15 mouse cellular contexts compared by ENCODE assay signal in the genomic region with DNA sequence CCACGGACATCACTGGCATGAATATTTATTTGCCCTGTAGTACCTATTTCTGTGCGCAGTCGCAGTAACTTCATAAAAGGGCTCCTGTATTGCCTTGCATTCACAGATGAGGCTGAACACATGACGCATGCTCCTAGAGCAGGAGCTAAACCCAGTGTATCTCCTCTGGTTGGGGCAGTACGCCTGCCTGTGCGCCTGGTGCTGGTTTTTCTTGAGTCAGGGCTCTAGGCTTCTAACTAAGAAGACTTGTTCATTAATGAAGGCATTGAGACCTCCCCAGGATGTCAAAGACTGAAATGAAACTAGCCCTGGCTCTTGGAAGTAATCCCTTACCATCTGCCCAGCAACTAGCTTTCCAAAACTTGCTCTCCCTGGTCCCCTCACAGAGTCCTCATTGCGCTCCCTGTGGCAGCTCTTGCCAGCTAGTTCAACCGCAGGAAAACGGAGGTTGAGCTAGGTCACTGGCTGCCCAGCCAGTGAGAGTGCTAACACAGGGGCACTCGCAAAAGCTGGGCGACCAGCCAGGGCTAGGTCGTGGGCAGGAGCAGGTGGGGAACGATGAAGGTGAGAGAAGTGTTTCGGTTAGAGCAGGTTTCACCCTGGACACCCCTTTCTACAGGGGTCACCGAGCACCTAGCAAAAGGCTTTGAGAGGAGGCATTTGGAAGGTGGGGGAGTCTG. TPM values are rescaled to one million over a fixed set of nuclear protein-coding genes. Genes with fewer than 3 reads are reported as not detected.
DNase-seq lines count a peak whose midpoint lies in the region; ATAC-seq lines count a peak whose summit lies in the region.
"Had no signal": no experiment of that assay in that cellular context is flagged by ENCODE, and none has a peak within 500 bp of the region (broad histone marks: within the 10 kb centered on the region; RNA-seq: fewer than 3 reads in every experiment).

No protein-coding gene starts in this region.

- no peaks in the 10 kb centered on the region for H3K9me3 ChIP-seq in forebrain, embryonic 13.5 days (replicated peaks)
- H3K9me3 ChIP-seq in forebrain, embryonic 16.5 days (ENCODE audit: control insufficient read depth, low read length), result no peaks in the 10 kb centered on the region
- H3K9me3 ChIP-seq in hindbrain, embryonic 11.5 days (ENCODE audit: control insufficient read depth, low read length), result no peaks in the 10 kb centered on the region
- H3K9me3 ChIP-seq in hindbrain, embryonic 13.5 days, result no peaks in the 10 kb centered on the region
- H3K9me3 ChIP-seq in hindbrain, embryonic 16.5 days (ENCODE audit: control insufficient read depth, low read length), result no peaks in the 10 kb centered on the region
- H3K9me3 ChIP-seq: kidney, embryonic 15.5 days; liver, embryonic 15.5 days had no signal

- 0 out of 2 replicates have a peak, but pooled peaks have one; percentile 19 for ATAC-seq in forebrain, embryonic 13.5 days
- ATAC-seq in forebrain, embryonic 16.5 days, result no peak
- no peak for ATAC-seq in hindbrain, embryonic 11.5 days (ENCODE audit: low FRiP score)
- no peak for ATAC-seq in hindbrain, embryonic 13.5 days (ENCODE audit: low FRiP score)
- 0 out of 2 replicates have a peak, but pooled peaks have one; percentile 34 for ATAC-seq in hindbrain, embryonic 16.5 days
- ATAC-seq: activated CD4-positive, CD25-positive, alpha-beta regulatory T cell, adult 4 months; inflammation-experienced regulatory T-cells, adult 6 months had no signal

- WGBS in forebrain, embryonic 13.5 days, result 3% methylated on average over 15 of the region's 15 CpGs
- 4% methylated on average over 15 of the region's 15 CpGs for WGBS in forebrain, embryonic 16.5 days
- 5% methylated on average over 15 of the region's 15 CpGs for WGBS in hindbrain, embryonic 11.5 days
- 9% methylated on average over 15 of the region's 15 CpGs for WGBS in hindbrain, embryonic 13.5 days
- WGBS in hindbrain, embryonic 16.5 days, result 10% methylated on average over 15 of the region's 15 CpGs

- no peak overlapping the region for H3K9ac ChIP-seq in forebrain, embryonic 13.5 days
- H3K9ac ChIP-seq in forebrain, embryonic 16.5 days (replicated peaks; ENCODE audit: low read depth, low read length), result no peak overlapping the region
- H3K9ac ChIP-seq in hindbrain, embryonic 11.5 days (ENCODE audit: low read depth, low read length), result no peak overlapping the region
- H3K9ac ChIP-seq in hindbrain, embryonic 13.5 days, result no peak overlapping the region
- H3K9ac ChIP-seq in hindbrain, embryonic 16.5 days (ENCODE audit: low read depth, low read length), result no peak overlapping the region
- H3K9ac ChIP-seq: kidney, embryonic 15.5 days; liver, embryonic 15.5 days had no signal

- H3K27me3 ChIP-seq in forebrain, embryonic 13.5 days, result peaks cover 86% of the 10 kb centered on the region
- H3K27me3 ChIP-seq in forebrain, embryonic 16.5 days (replicated peaks; ENCODE audit: control insufficient read depth, insufficient read depth, low read length), result peaks cover 31% of the 10 kb centered on the region
- peaks cover 44% of the 10 kb centered on the region for H3K27me3 ChIP-seq in hindbrain, embryonic 11.5 days (ENCODE audit: control insufficient read depth, insufficient read depth, low read length)
- peaks cover 89% of the 10 kb centered on the region for H3K27me3 ChIP-seq in hindbrain, embryonic 13.5 days
- H3K27me3 ChIP-seq in hindbrain, embryonic 16.5 days (replicated peaks; ENCODE audit: control insufficient read depth, insufficient read depth, low read length), result peaks cover 43% of the 10 kb centered on the region

- no peak overlapping the region for H3K4me3 ChIP-seq in forebrain, embryonic 13.5 days
- no peak overlapping the region for H3K4me3 ChIP-seq in forebrain, embryonic 16.5 days (replicated peaks; ENCODE audit: low read length)
- no peak overlapping the region for H3K4me3 ChIP-seq in hindbrain, embryonic 11.5 days (ENCODE audit: low read depth, low read length)
- H3K4me3 ChIP-seq in hindbrain, embryonic 13.5 days, result no peak overlapping the region
- no peak overlapping the region for H3K4me3 ChIP-seq in hindbrain, embryonic 16.5 days (ENCODE audit: low read length)
- H3K4me3 ChIP-seq: kidney, embryonic 15.5 days; liver, embryonic 15.5 days had no signal

- H3K27ac ChIP-seq in forebrain, embryonic 13.5 days, result no peak overlapping the region
- H3K27ac ChIP-seq in forebrain, embryonic 16.5 days (ENCODE audit: low read length), result no peak overlapping the region
- H3K27ac ChIP-seq in hindbrain, embryonic 11.5 days (ENCODE audit: low read depth, low read length), result no peak overlapping the region
- H3K27ac ChIP-seq in hindbrain, embryonic 13.5 days, result no peak overlapping the region
- H3K27ac ChIP-seq in hindbrain, embryonic 16.5 days (ENCODE audit: low read depth, low read length), result no peak overlapping the region
- H3K27ac ChIP-seq: kidney, embryonic 15.5 days; liver, embryonic 15.5 days had no signal

- no peak overlapping the region; the same call in 1 of the 2 replicates for H3K4me2 ChIP-seq in forebrain, embryonic 13.5 days
- no peak overlapping the region for H3K4me2 ChIP-seq in forebrain, embryonic 16.5 days (ENCODE audit: low read length)
- H3K4me2 ChIP-seq in hindbrain, embryonic 11.5 days (replicated peaks; ENCODE audit: low read depth, low read length), result no peak overlapping the region
- no peak overlapping the region for H3K4me2 ChIP-seq in hindbrain, embryonic 13.5 days
- no peak overlapping the region for H3K4me2 ChIP-seq in hindbrain, embryonic 16.5 days (ENCODE audit: low read length)
- H3K4me2 ChIP-seq: kidney, embryonic 15.5 days; liver, embryonic 15.5 days had no signal

- DNase-seq in hindbrain, embryonic 11.5 days (ENCODE audit: low spot score), result peak; percentile 25
- DNase-seq in brain, adult 2 months (ENCODE audit: low read depth, low spot score), result peak; percentile 14
- no peak for DNase-seq in urinary bladder, postnatal 10 days (ENCODE audit: low spot score)
- DNase-seq in lung, postnatal 10 days, result no peak
- DNase-seq: lung, postnatal 36 days; right cerebral cortex, postnatal 4 days; thymus, postnatal 36 days had no signal

- peaks cover 44% of the 10 kb centered on the region for H3K4me1 ChIP-seq in forebrain, embryonic 13.5 days
- peaks cover 35% of the 10 kb centered on the region for H3K4me1 ChIP-seq in forebrain, embryonic 16.5 days (replicated peaks; ENCODE audit: control insufficient read depth, insufficient read depth, low read length)
- H3K4me1 ChIP-seq in hindbrain, embryonic 11.5 days (replicated peaks; ENCODE audit: control insufficient read depth, insufficient read depth, low read length), result peaks cover 14% of the 10 kb centered on the region
- peaks cover 38% of the 10 kb centered on the region for H3K4me1 ChIP-seq in hindbrain, embryonic 13.5 days (replicated peaks)
- peaks cover 18% of the 10 kb centered on the region for H3K4me1 ChIP-seq in hindbrain, embryonic 16.5 days (ENCODE audit: control insufficient read depth, insufficient read depth, low read depth, low read length)
- H3K4me1 ChIP-seq: liver, embryonic 15.5 days had no signal

- no peaks in the 10 kb centered on the region for H3K36me3 ChIP-seq in forebrain, embryonic 13.5 days (ENCODE audit: poor library complexity, severe bottlenecking)
- no peaks in the 10 kb centered on the region for H3K36me3 ChIP-seq in forebrain, embryonic 16.5 days (ENCODE audit: control insufficient read depth, insufficient read depth)
- H3K36me3 ChIP-seq in hindbrain, embryonic 11.5 days (ENCODE audit: control insufficient read depth, insufficient read depth, low read length), result no peaks in the 10 kb centered on the region
- no peaks in the 10 kb centered on the region for H3K36me3 ChIP-seq in hindbrain, embryonic 13.5 days
- no peaks in the 10 kb centered on the region for H3K36me3 ChIP-seq in hindbrain, embryonic 16.5 days (ENCODE audit: control insufficient read depth, insufficient read depth, low read length)
- H3K36me3 ChIP-seq: kidney, embryonic 15.5 days; liver, embryonic 15.5 days had no signal

RNA-seq across cellular contexts. Expression of gene Prdm8, which starts 5.6 kb away (rescaled TPM):
- 2.7 and 4.2 TPM in 2 replicates for polyA plus RNA-seq in forebrain, embryonic 13.5 days (2015; fragmentation: Nextera tagmentation; extraction: Ambion mirVana)
- polyA plus RNA-seq in forebrain, embryonic 16.5 days (2015; fragmentation: Nextera tagmentation; extraction: Ambion mirVana), result 6.4 and 7.1 TPM in 2 replicates
- 2.8 and 2.9 TPM in 2 replicates for polyA plus RNA-seq in hindbrain, embryonic 11.5 days (2014; fragmentation: Nextera tagmentation; extraction: Ambion mirVana)
- 2.4 and 2.5 TPM in 2 replicates for polyA plus RNA-seq in hindbrain, embryonic 13.5 days (2015; fragmentation: Nextera tagmentation; extraction: Ambion mirVana)
- polyA plus RNA-seq in hindbrain, embryonic 16.5 days (2015; fragmentation: Nextera tagmentation; extraction: Ambion mirVana), result 3.1 and 3.2 TPM in 2 replicates
- polyA plus RNA-seq: activated CD4-positive, CD25-positive, alpha-beta regulatory T cell, adult 4 months; inflammation-experienced regulatory T-cells, adult 6 months; liver, embryonic 15.5 days had no signal

Comparison
In these comparisons a context has a peak if more than half of its experiments do, and no peak if none do; other contexts are left out.
1. ATAC-seq: peak in forebrain, embryonic 13.5 days (single experiment) and hindbrain, embryonic 16.5 days (single experiment); none in forebrain, embryonic 16.5 days (single experiment), hindbrain, embryonic 11.5 days (single experiment) and hindbrain, embryonic 13.5 days (single experiment).
2. DNase-seq: peak in hindbrain, embryonic 11.5 days (single experiment) and brain, adult 2 months (single experiment); none in urinary bladder, postnatal 10 days (single experiment) and lung, postnatal 10 days (single experiment).